Mouse (Mus musculus) liver, embryonic 16.5 days (tissue): ENCODE results near the gene Gm29554. TPM values are rescaled to one million over a fixed set of nuclear protein-coding genes. Genes with fewer than 3 reads are reported as not detected.
"Not testable (repeated sequence)": the region's sequence is repeated elsewhere in the genome, so short reads cannot be mapped to it uniquely, and the experiment has no call there.

Experiments used
- ATAC-seq: fragments of 200-750 bp; cut with Nextera tagmentation; 2 replicates; pipeline ENCODE4 v1.8.0; 2017; ENCODE audit warnings: low read depth, mild to moderate bottlenecking, moderate number of reproducible peaks, moderate library complexity
- H3K27ac ChIP-seq: fragments of 300-500 bp; sonication (generic); 2 replicates; pipeline ENCODE4 v1.5.1; 2014; ENCODE audit warnings: mild to moderate bottlenecking, low read length
- H3K27me3 ChIP-seq: fragments of 300-500 bp; sonication (generic); 2 replicates; pipeline ENCODE4 v1.6.1; 2014; ENCODE audit warnings: low read depth, low read length, mixed read lengths; ENCODE audit not compliant: control insufficient read depth, insufficient read depth
- H3K36me3 ChIP-seq: fragments of 300-500 bp; sonication (generic); 2 replicates; pipeline ENCODE4 v1.6.1; 2014; ENCODE audit warnings: mild to moderate bottlenecking; ENCODE audit not compliant: control insufficient read depth, insufficient read depth
- H3K4me1 ChIP-seq: fragments of 300-500 bp; sonication (generic); 2 replicates; pipeline ENCODE4 v1.6.1; 2014; ENCODE audit warnings: low read depth, low read length, mixed read lengths; ENCODE audit not compliant: control insufficient read depth
- H3K4me2 ChIP-seq: fragments of 300-500 bp; sonication (generic); 2 replicates; pipeline ENCODE4 v1.6.1; 2014; ENCODE audit warnings: low read depth, low read length, mixed read lengths
- H3K4me3 ChIP-seq: fragments of 300-500 bp; sonication (generic); 2 replicates; pipeline ENCODE4 v1.5.1; 2014; ENCODE audit warnings: low read depth, mild to moderate bottlenecking, low read length
- H3K9ac ChIP-seq: fragments of 300-500 bp; sonication (generic); 2 replicates; pipeline ENCODE4 v1.6.1; 2014; ENCODE audit warnings: low read depth, low read length
- H3K9me3 ChIP-seq: fragments of 300-500 bp; sonication (generic); replicated peaks from 2 replicates; pipeline ENCODE4 v1.6.1; 2016; ENCODE audit warnings: low read length; ENCODE audit not compliant: control insufficient read depth
- whole genome bisulfite sequencing: fragments of 180-500 bp; shearing (Covaris S2); extraction: QIAGEN DNeasy Blood & Tissue Kit; methylation state at CpG from one replicate; pipeline ENCODE4 v1.1.7; 2014; ENCODE audit not compliant: insufficient replicate concordance; 5-methylcytosine and 5-hydroxymethylcytosine counted together
- polyA plus RNA-seq: library from polyadenylated mRNA; unstranded; fragments of >200 nt; fragmentation: Nextera tagmentation; extraction: Ambion mirVana; gene quantifications from 2 replicates; pipeline ENCODE4 v1.2.1, GENCODE M21; 2015

Gm29554 gene
- polyA plus RNA-seq = not detected in 2 replicates

GRCm38 (mm10) chrY:12273632-12274031 is at the start of gene Gm29554:
Gene Gm29554, plus strand, starts transcription at chrY:12273932.
- H3K4me2 ChIP-seq, ATAC-seq, H3K4me1 ChIP-seq, H3K27me3 ChIP-seq, H3K4me3 ChIP-seq, H3K9me3 ChIP-seq, H3K9ac ChIP-seq, H3K36me3 ChIP-seq, H3K27ac ChIP-seq: not testable (repeated sequence)
- no CpG with 5 or more reads among the region's 6 CpGs for WGBS

Other genes with a start within 250 kb of the Gm29554 start
- gene Gm20812, start 108.0 kb downstream of the Gm29554 start, polyA plus RNA-seq = not detected in 2 replicates